Mouse (Mus musculus) lung, postnatal 4 days (tissue): ENCODE data around the gene Gm5148.

Source experiments
- DNase-seq, 2 experiments: peaks; one replicate each; pipeline ENCODE4 v3.0.0; 2021

Gm5148 gene

GRCm38 (mm10) chr3:37737407-37737806 is 13.1 kb upstream of the Gm5148 start:
- DNase-seq, result peak; percentile 54 to 70

- no peak for DNase-seq
These were observed 10.9 kb upstream of the Gm5148 start for GRCm38 (mm10) chr3:37735166-37735565.

- peak; percentile 77 to 79 for DNase-seq
These were observed 4.9 kb upstream of the Gm5148 start for GRCm38 (mm10) chr3:37729142-37729541.

- no peak for DNase-seq
These were observed 4.1 kb upstream of the Gm5148 start for GRCm38 (mm10) chr3:37728112-37729100.

GRCm38 (mm10) chr3:37727392-37727791 is 3.1 kb upstream of the Gm5148 start:
- DNase-seq, result no peak

GRCm38 (mm10) chr3:37726501-37727140 is 2.3 kb upstream of the Gm5148 start:
- peak in 1 of 2 experiments; percentile 51 for DNase-seq

GRCm38 (mm10) chr3:37724946-37725735 is 851 bp upstream of the Gm5148 start:
- DNase-seq, result no peak

- no peak for DNase-seq
These were observed 574 bp downstream of the Gm5148 start for GRCm38 (mm10) chr3:37723662-37724170.

- peak; percentile 40 to 65 for DNase-seq
These were observed 1.2 kb downstream of the Gm5148 start for GRCm38 (mm10) chr3:37723061-37723521.

GRCm38 (mm10) chr3:37722487-37723060 is 1.7 kb downstream of the Gm5148 start:
- DNase-seq, result no peak

GRCm38 (mm10) chr3:37716992-37717391 is 7.3 kb downstream of the Gm5148 start:
- peak in 1 of 2 experiments; percentile 58 for DNase-seq

GRCm38 (mm10) chr3:37715734-37716133 is 8.6 kb downstream of the Gm5148 start:
- no peak for DNase-seq

GRCm38 (mm10) chr3:37712501-37712900 is 11.8 kb downstream of the Gm5148 start:
- DNase-seq, result peak; percentile 57 to 80

GRCm38 (mm10) chr3:37711639-37712038 is 12.7 kb downstream of the Gm5148 start:
- no peak for DNase-seq

- DNase-seq, result no peak
These were observed 16.5 kb downstream of the Gm5148 start for GRCm38 (mm10) chr3:37707801-37708200.

- DNase-seq, result no peak
These were observed 17.9 kb downstream of the Gm5148 start for GRCm38 (mm10) chr3:37706439-37706838.

GRCm38 (mm10) chr3:37705436-37705835 is 18.9 kb downstream of the Gm5148 start:
- no peak for DNase-seq

- peak; percentile 59 to 60 for DNase-seq
These were observed 19.5 kb downstream of the Gm5148 start for GRCm38 (mm10) chr3:37704701-37705279.

GRCm38 (mm10) chr3:37703066-37703465 is 21.2 kb downstream of the Gm5148 start:
- no peak for DNase-seq

- no peak for DNase-seq
These were observed 30.7 kb downstream of the Gm5148 start for GRCm38 (mm10) chr3:37693552-37693951.

- no peak for DNase-seq
These were observed 31.3 kb downstream of the Gm5148 start for GRCm38 (mm10) chr3:37692945-37693344.
